Mouse (Mus musculus): ENCODE results near the gene Asb17.

GRCm38 (mm10) chr3:153867149-153868136 lies 23.4 kb downstream of the Asb17 start:
- TF ChIP-seq CTCF (IDR thresholded peaks at IDR 0.05; ENCODE audit: low read depth, low read length), result no peak
- no peak for TF ChIP-seq GATA1 (IDR thresholded peaks at IDR 0.05; ENCODE audit: borderline replicate concordance, low read length)
- no peak for TF ChIP-seq TAL1 (conservative IDR thresholded peaks at IDR 0.05; ENCODE audit: low read depth, low read length)
- no peak for TF ChIP-seq GATA2 (IDR thresholded peaks at IDR 0.05; ENCODE audit: borderline replicate concordance, low read depth, low read length)

Data from G1E (cell line).